Mouse (Mus musculus): Measurements from ENCODE around the gene Vps4a.
A peak's percentile ranks its signal among the peaks of the same experiment; 100 is the strongest.
"Not testable (repeated sequence)": the region's sequence is repeated elsewhere in the genome, so short reads cannot be mapped to it uniquely, and the experiment has no call there.

Gene Vps4a

GRCm38 (mm10) chr8:107030650-107031576, at the start of gene Vps4a:
Gene Vps4a (plus strand): TSS chr8:107031222.
- peak; percentile 96 for DNase-seq (ENCODE audit: low read depth)

DNA sequence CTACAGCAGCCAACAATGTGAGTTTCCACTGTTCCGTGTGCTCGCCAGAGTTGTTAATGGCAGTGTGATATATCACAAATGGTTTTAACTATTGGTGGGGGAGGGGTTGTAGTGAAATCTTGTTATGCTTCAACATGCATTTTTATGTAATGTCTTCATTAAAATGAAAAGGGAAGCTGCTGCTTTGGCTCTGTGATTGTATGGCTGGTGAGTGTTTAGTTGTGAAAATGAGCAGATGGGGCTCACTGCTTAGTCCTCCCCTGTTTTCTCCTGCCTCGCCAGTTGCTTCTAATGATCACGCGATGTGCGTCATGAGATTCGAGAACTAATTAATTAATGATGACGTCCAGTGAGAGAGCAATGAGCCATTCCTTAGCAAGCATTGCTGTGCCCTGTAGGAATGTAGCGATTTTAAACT, 45.6 kb upstream of the Vps4a start:
- DNase-seq (ENCODE audit: low read depth), result no peak

DNA sequence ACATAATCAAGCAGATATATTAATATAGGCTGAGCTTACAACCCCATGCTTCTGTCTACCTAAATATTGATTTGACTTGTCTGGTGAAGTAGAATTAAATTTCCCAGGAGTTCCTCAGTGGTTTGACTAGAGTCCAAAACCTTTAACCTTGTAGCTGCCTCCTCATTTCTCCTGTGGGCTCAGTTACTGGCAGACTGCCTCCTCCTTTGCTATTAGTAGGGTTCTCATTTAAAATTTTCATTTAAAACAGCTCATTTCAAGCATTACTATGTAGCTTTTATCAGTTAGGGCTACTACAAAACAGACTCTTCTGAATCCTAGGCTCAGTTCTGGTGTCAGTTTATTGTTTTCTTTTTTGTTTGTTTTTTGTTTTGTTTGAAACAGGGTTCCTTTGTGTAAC, 45.1 kb upstream of the Vps4a start:
- no peak for DNase-seq (ENCODE audit: low read depth)

DNA sequence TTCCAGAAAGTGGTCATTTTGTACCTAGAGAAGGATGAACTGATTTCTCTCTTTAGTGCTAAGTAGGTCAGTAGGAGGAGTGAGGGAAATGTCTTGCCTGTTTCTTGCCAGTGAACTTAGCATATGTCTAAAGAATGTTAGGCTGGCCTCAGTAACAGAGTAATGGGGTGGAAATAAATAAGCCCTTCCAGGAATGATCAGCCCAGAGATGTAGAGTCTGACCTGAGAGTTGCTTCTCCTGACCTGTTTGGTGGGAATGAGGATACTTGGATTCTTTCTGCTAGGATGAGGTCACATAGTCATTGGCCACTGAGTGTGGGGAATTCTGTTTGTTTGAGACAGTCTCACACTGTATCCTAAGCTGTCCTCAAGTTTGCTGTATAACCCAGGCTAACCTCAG, 43.5 kb upstream of the Vps4a start:
- no peak for DNase-seq (ENCODE audit: low read depth)

DNA sequence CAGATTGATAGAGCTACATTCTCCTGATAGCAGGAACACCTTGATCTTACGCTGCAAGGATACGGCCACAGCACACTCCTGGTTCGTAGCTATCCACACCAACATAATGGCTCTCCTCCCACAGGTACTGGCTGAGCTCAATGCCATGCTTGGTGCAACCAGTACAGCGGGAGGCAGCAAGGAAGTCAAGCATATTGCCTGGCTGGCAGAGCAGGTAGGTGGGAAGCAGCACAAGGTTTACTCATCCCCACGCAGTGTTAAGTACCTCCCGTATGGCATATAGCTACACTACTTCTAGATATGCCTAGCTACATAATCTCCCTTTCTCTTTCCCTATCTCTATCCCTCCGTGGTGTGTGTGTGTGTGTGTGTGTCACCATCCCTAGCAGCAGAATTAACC, 39.6 kb upstream of the Vps4a start:
- DNase-seq (ENCODE audit: low read depth), result no peak

DNA sequence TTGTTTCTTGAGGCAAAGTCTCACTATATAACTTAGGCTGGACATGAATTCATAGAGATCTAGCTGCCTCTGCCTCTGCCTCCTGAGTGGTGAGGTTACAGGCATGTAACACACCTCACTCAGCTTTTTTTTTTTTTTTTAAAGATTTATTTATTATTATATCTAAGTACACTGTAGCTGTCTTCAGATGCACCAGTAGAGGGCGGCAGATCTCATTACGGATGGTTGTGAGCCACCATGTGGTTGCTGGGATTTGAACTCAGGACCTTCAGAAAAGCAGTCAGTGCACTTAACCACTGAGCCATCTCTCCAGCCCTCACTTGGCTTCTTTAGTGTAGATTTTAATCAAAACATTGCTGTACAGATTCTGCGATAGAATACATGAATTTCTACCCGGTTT, 34.7 kb upstream of the Vps4a start:
- peak; percentile 23 for DNase-seq (ENCODE audit: low read depth)

- DNase-seq (ENCODE audit: low read depth), result no peak
These were observed 33.6 kb upstream of the Vps4a start for GRCm38 (mm10) chr8:106997416-106997815.

GRCm38 (mm10) chr8:106999068-106999467, 32.0 kb upstream of the Vps4a start:
- no peak for DNase-seq (ENCODE audit: low read depth)

DNA sequence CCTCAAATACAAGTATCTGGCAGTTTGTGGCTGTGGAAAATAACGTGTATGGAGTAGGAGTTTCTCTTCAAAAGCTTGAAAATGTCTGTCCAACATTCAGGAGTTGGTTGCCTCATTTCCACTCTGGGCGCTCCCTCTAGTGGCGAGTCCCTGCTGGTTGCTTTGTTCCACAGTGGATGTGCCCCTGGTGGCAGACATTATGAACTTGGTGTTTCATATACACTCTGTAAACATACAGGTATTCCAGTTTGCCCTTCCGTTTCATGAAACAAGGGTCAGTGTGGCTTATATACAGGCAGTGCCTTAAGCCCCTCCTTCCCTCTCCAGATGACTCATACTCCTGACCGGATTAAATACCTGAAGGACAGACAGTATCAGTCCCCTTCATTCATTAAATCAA, 28.5 kb upstream of the Vps4a start:
- peak; percentile 93 for DNase-seq (ENCODE audit: low read depth)

- DNase-seq (ENCODE audit: low read depth), result no peak
These were observed 23.2 kb upstream of the Vps4a start for GRCm38 (mm10) chr8:107007795-107008194.

GRCm38 (mm10) chr8:107012666-107013065, 18.4 kb upstream of the Vps4a start:
- DNase-seq (ENCODE audit: low read depth), result no peak

- DNase-seq (ENCODE audit: low read depth), result no peak
These were observed 16.1 kb upstream of the Vps4a start for GRCm38 (mm10) chr8:107014915-107015314.

- DNase-seq (ENCODE audit: low read depth), result no peak
These were observed 7.5 kb upstream of the Vps4a start for GRCm38 (mm10) chr8:107023479-107023878.

GRCm38 (mm10) chr8:107029310-107029709, 1.7 kb upstream of the Vps4a start:
- DNase-seq (ENCODE audit: low read depth), result no peak

- peak; percentile 32 for DNase-seq (ENCODE audit: low read depth)
These were observed 964 bp upstream of the Vps4a start for GRCm38 (mm10) chr8:107030058-107030457.

DNA sequence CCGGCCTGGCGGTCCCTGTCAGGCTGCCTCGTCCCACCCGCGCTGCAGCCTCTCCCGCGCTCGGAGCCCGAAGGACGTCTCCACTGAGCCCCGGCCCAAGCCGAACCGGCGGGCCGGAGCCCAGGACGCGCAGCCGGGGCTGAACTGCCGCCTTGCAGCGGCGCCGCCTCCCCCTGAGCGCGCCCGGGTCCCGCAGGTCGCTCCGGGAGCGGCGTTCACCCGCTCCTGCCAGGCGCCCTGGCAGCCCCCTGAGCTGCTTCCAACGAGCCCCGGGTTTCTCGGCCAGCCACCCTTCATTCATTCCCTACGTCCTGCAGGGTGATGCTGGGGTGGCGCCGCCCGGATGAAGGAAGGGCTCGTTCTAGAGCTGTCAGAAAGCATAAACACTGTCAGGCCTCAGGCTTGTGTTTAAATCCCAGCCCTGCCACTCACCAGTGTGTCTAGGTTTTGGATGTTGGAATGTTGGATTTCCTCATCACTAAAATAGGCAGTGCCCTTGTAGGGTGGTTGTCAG, 612 bp downstream of the Vps4a start:
- no peak for DNase-seq (ENCODE audit: low read depth)

GRCm38 (mm10) chr8:107033609-107034008, 2.6 kb downstream of the Vps4a start:
- DNase-seq (ENCODE audit: low read depth), result not testable (repeated sequence)

DNA sequence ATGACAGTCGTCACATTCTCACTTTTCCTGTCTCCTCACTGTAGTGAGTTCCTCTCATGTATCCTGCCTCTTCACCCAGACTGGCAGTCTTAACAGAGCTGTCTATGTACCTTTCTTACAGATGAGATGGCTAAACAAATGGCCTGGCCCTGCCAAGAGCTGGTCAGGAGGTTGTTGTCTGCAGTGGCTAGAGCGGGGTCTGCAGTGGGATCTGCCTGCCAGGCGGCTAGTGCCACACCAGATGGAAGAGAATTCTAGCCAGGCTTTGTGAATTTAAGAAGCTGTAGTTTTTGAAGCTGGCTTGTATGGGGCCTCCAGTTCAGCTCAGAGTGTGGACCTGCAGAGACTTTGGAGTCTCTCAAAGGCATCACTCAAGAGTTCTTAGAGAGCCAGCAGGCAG, 4.6 kb downstream of the Vps4a start:
- no peak for DNase-seq (ENCODE audit: low read depth)

GRCm38 (mm10) chr8:107036626-107037025, 5.6 kb downstream of the Vps4a start:
- DNase-seq (ENCODE audit: low read depth), result no peak

GRCm38 (mm10) chr8:107040632-107041031, 9.6 kb downstream of the Vps4a start:
- DNase-seq (ENCODE audit: low read depth), result no peak

DNA sequence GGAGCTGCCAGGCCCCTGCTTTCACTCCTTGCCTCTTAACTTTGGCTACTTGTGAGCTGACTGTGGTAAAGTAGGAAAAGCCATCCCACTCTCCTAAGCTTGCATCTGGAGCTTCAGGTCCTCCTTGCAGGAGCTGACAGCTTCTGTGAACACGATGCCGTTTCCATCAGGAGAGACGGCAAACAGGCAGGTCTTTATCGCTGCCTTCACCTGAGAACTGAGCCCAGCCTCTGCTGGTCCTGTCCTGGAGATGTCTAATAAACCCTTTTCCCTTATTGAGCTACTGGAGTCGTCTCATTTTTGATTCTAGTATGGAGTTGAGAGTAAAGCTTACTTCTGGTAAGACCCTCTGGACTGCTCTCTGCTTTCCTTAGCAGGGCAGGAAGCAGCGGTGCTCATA, 14.5 kb downstream of the Vps4a start:
- no peak for DNase-seq (ENCODE audit: low read depth)

DNA sequence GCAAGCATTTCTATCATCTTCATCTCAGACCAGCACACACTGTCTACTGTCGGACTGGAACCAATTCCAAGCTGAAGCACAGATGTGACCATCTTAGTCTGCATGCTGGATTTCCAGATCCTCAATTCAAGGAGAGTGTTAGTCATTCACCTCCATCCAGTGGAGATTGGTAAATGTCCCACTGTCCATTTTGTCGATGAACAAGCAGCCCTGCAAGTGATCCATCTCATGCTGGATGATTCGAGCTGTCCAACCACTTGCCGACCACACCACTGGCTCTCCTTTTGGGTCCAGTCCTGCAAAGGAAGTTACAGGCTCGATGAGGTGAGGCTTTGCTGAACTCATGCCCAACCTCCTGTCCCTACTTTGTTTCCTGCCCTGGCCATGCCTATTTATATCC, 16.0 kb downstream of the Vps4a start:
- DNase-seq (ENCODE audit: low read depth), result no peak

GRCm38 (mm10) chr8:107048061-107048941, 17.3 kb downstream of the Vps4a start, which contains the start of gene Pdf:
Gene Pdf (minus strand): TSS chr8:107048614.
- DNase-seq (ENCODE audit: low read depth), result peak; percentile 88
